Mouse (Mus musculus): ENCODE results near the gene Astl.

The Astl gene

GRCm38 (mm10) chr2:127316431-127316830 lies 22.0 kb upstream of the Astl start:
- ChIA-PET POLR2A (interaction anchor here in 1 of 4 experiments (0.5 kb wide), 1 partner anchor 1828 kb away, joined by 3 read pairs; no protein-coding TSS in a partner anchor), CTCF (no interaction called here)

- ChIA-PET POLR2A (no interaction called here), CTCF (no interaction called here)
These were observed 20.3 kb upstream of the Astl start for GRCm38 (mm10) chr2:127318136-127318535.

GRCm38 (mm10) chr2:127319071-127319470 lies 19.4 kb upstream of the Astl start:
- CTCF ChIA-PET = interaction anchor here in 2 of 4 experiments (0.7 to 1.2 kb wide), 2 partner anchors 182 kb away, joined by 3 to 4 read pairs; no protein-coding TSS in a partner anchor
- POLR2A ChIA-PET = interaction anchor here in 1 of 4 experiments (0.7 kb wide), 1 partner anchor 339 kb away, joined by 3 read pairs; no protein-coding TSS in a partner anchor

GRCm38 (mm10) chr2:127322671-127323285 lies 15.7 kb upstream of the Astl start:
- ChIA-PET POLR2A (interaction anchor here in 1 of 4 experiments (1.0 kb wide), 1 partner anchor 122 kb away, joined by 3 read pairs; the partner anchor contains the start of gene Fahd2a), CTCF (interaction anchor here in 1 of 4 experiments (1.1 kb wide), 1 partner anchor 19 kb away, joined by 3 read pairs; no protein-coding TSS in a partner anchor)

GRCm38 (mm10) chr2:127323667-127324066 lies 14.8 kb upstream of the Astl start:
- POLR2A ChIA-PET = interaction anchor here in 1 of 4 experiments (0.7 kb wide), 1 partner anchor 55 kb away, joined by 3 read pairs; no protein-coding TSS in a partner anchor
- CTCF ChIA-PET = no interaction called here

GRCm38 (mm10) chr2:127324456-127324855 lies 14.0 kb upstream of the Astl start:
- ChIA-PET CTCF (no interaction called here), POLR2A (interaction anchor here in 3 of 4 experiments (0.6 to 1.4 kb wide), 4 partner anchors 12 to 102 kb away, joined by 3 to 12 read pairs (median 4); partner anchors contain the start of gene Dusp2 (in 1 of the 3))

GRCm38 (mm10) chr2:127328090-127328851 lies 10.2 kb upstream of the Astl start:
- POLR2A ChIA-PET = interaction anchor here in 2 of 4 experiments (0.9 to 1.4 kb wide), 2 partner anchors 8 to 14 kb away, joined by 3 read pairs; partner anchors contain the start of gene Dusp2 (in 1 of the 2)

GRCm38 (mm10) chr2:127332807-127333570 lies 5.5 kb upstream of the Astl start:
- ChIA-PET CTCF (no interaction called here), POLR2A (interaction anchor here in 2 of 4 experiments (0.5 to 1.1 kb wide), 3 partner anchors 26 to 27 kb away, joined by 3 to 5 read pairs (median 4); no protein-coding TSS in a partner anchor)

More at GRCm38 (mm10) chr2:127328090-127328851, 10.2 kb upstream of the Astl start:
- CTCF ChIA-PET = interaction anchor here in 1 of 4 experiments (1.5 to 1.6 kb wide), 2 partner anchors 13 to 15 kb away, joined by 4 to 8 read pairs; no protein-coding TSS in a partner anchor

- ChIA-PET CTCF (interaction anchor here in 2 of 4 experiments (1.1 to 1.3 kb wide), 2 partner anchors 25 to 27 kb away, joined by 3 read pairs; no protein-coding TSS in a partner anchor), POLR2A (interaction anchor here in 2 of 4 experiments (0.6 to 2.7 kb wide), 3 partner anchors 29 to 247 kb away, joined by 3 to 9 read pairs (median 3); partner anchors contain the start of genes Adra2b (in 1 of the 2) and Stard7 (in 1 of the 2))
These were observed 4.4 kb upstream of the Astl start for GRCm38 (mm10) chr2:127333945-127334603.

GRCm38 (mm10) chr2:127335078-127335541 lies 3.3 kb upstream of the Astl start:
- POLR2A ChIA-PET = interaction anchor here in 2 of 4 experiments (1.1 to 2.7 kb wide), 4 partner anchors 28 to 152 kb away, joined by 3 to 9 read pairs (median 4); partner anchors contain the start of genes Adra2b (in 1 of the 2), Ciao1 (in 1 of the 2), Stard7 (in 1 of the 2) and Tmem127 (in 1 of the 2)
- CTCF ChIA-PET = interaction anchor here in 3 of 4 experiments (0.5 to 1.3 kb wide), 3 partner anchors 26 to 131 kb away, joined by 3 to 6 read pairs (median 3); no protein-coding TSS in a partner anchor

- POLR2A ChIA-PET = interaction anchor here in 2 of 4 experiments (0.7 to 2.7 kb wide), 20 partner anchors 9 to 393 kb away, joined by 3 to 9 read pairs (median 4); partner anchors contain the start of genes Adra2b (in 2 of the 2), Ciao1 (in 2 of the 2), Tmem127 (in 2 of the 2) and Gpat2 (in 1 of the 2)
- CTCF ChIA-PET = interaction anchor here in 3 of 4 experiments (0.9 to 2.5 kb wide), 6 partner anchors 10 to 28 kb away, joined by 3 to 8 read pairs (median 3); partner anchors contain the start of gene Adra2b (in 2 of the 3)
These were observed 2.5 kb upstream of the Astl start, which contains the start of gene Dusp2 for GRCm38 (mm10) chr2:127335767-127336496. Gene Dusp2, plus strand, starts transcription at chr2:127336159.

- ChIA-PET POLR2A (interaction anchor here in 2 of 4 experiments (0.7 to 2.7 kb wide), 19 partner anchors 9 to 393 kb away, joined by 3 to 9 read pairs (median 4); partner anchors contain the start of genes Ciao1 (in 2 of the 2), Tmem127 (in 2 of the 2), Adra2b (in 1 of the 2) and Gpat2 (in 1 of the 2)), CTCF (interaction anchor here in 3 of 4 experiments (0.9 to 2.5 kb wide), 6 partner anchors 9 to 29 kb away, joined by 3 to 8 read pairs (median 3); partner anchors contain the start of gene Adra2b (in 2 of the 3))
These were observed 2.0 kb upstream of the Astl start for GRCm38 (mm10) chr2:127336497-127336832.

GRCm38 (mm10) chr2:127336885-127337284 lies 1.6 kb upstream of the Astl start:
- ChIA-PET POLR2A (interaction anchor here in 3 of 4 experiments (0.9 to 2.7 kb wide), 16 partner anchors 9 to 392 kb away, joined by 3 to 9 read pairs (median 4); partner anchors contain the start of genes Adra2b (in 2 of the 3), Ciao1 (in 1 of the 3), Gpat2 (in 1 of the 3) and Mrps5 (in 1 of the 3)), CTCF (interaction anchor here in 3 of 4 experiments (0.9 to 2.5 kb wide), 8 partner anchors 9 to 39 kb away, joined by 3 to 8 read pairs (median 3); partner anchors contain the start of gene Adra2b (in 3 of the 3))

- CTCF ChIA-PET = interaction anchor here in 2 of 4 experiments (0.6 to 2.5 kb wide), 6 partner anchors 9 to 170 kb away, joined by 3 to 8 read pairs (median 4); partner anchors contain the start of gene Adra2b (in 2 of the 2)
These were observed 908 bp upstream of the Astl start for GRCm38 (mm10) chr2:127337531-127337930.

GRCm38 (mm10) chr2:127338012-127338411 lies 427 bp upstream of the Astl start:
- POLR2A ChIA-PET = interaction anchor here in 3 of 4 experiments (0.9 to 1.2 kb wide), 5 partner anchors 8 to 155 kb away, joined by 3 to 4 read pairs (median 3); partner anchors contain the start of gene Adra2b (in 2 of the 3)
- CTCF ChIA-PET = interaction anchor here in 2 of 4 experiments (0.6 to 2.5 kb wide), 6 partner anchors 9 to 169 kb away, joined by 3 to 8 read pairs (median 4); partner anchors contain the start of gene Adra2b (in 2 of the 2)

More at GRCm38 (mm10) chr2:127337531-127337930, 908 bp upstream of the Astl start:
- POLR2A ChIA-PET = interaction anchor here in 3 of 4 experiments (0.9 to 1.9 kb wide), 8 partner anchors 9 to 250 kb away, joined by 3 to 5 read pairs (median 4); partner anchors contain the start of genes Adra2b (in 2 of the 3), Gpat2 (in 1 of the 3), Mrps5 (in 1 of the 3) and Zfp661 (in 1 of the 3)

Data from embryonic stem cell, embryonic (primary cell).